Mouse (Mus musculus): Measurements from ENCODE around the gene Clpb. TPM values are rescaled to one million over a fixed set of nuclear protein-coding genes. Genes with fewer than 3 reads are reported as not detected.

Clpb gene
- polyA plus RNA-seq, 2 experiments from 2014 or later: 9.9 to 14.9 TPM

Other genes starting within 250 kb of the Clpb start
- 10 to 100 TPM; 23.0 to 83.7 TPM for gene Pde2a, start 241.9 kb upstream of the Clpb start, polyA plus RNA-seq (2017; shearing (Covaris generic))
- 100 to 1,000 TPM; 144 to 219 TPM for gene Art2b, start 78.0 kb upstream of the Clpb start, polyA plus RNA-seq (2017; shearing (Covaris generic))
- not detected for gene Phox2a, start 154.7 kb downstream of the Clpb start, polyA plus RNA-seq (2017; shearing (Covaris generic))
- 1 to 10 TPM; 1.2 to 2.8 TPM for gene Inppl1, start 174.6 kb downstream of the Clpb start, polyA plus RNA-seq (2017; shearing (Covaris generic))
- not detected for gene Folr2, start 193.6 kb downstream of the Clpb start, polyA plus RNA-seq (2017; shearing (Covaris generic))
- gene Anapc15, start 200.1 kb downstream of the Clpb start, polyA plus RNA-seq (2017; shearing (Covaris generic)): 10 to 100 TPM; 43.2 to 66.9 TPM
- not detected for gene Folr1, start 207.2 kb downstream of the Clpb start, polyA plus RNA-seq (2017; shearing (Covaris generic))
- gene Lamtor1, start 242.3 kb downstream of the Clpb start, polyA plus RNA-seq (2017; shearing (Covaris generic)): 100 to 1,000 TPM; 104 to 141 TPM
- gene Tomt, start 242.7 kb downstream of the Clpb start, polyA plus RNA-seq (2017; shearing (Covaris generic)): not detected